Mouse (Mus musculus) liver, adult 2 months (tissue): ENCODE measurements around the gene Renbp. TPM values are rescaled to one million over a fixed set of nuclear protein-coding genes. Genes with fewer than 3 reads are reported as not detected.
A peak's percentile ranks its signal among the peaks of the same experiment; 100 is the strongest.

Experiments used
- DNase-seq: peaks from one replicate; pipeline ENCODE4 v3.0.0-alpha.2; 2011; ENCODE audit warnings: low read depth, low spot score; ENCODE audit errors: extremely low read depth
- H3K27ac ChIP-seq: fragments of 200-500 bp; replicated peaks from 2 replicates; pipeline ENCODE4 v1.5.1; 2012; ENCODE audit warnings: low read depth, mild to moderate bottlenecking, control low read depth, inconsistent platforms, low read length; ENCODE audit not compliant: insufficient read depth
- H3K27me3 ChIP-seq: fragments of 200-500 bp; 2 replicates; pipeline ENCODE4 v1.6.1; 2012; ENCODE audit warnings: mild to moderate bottlenecking, moderate library complexity, low read length, inconsistent platforms; ENCODE audit not compliant: control insufficient read depth, insufficient read depth
- H3K36me3 ChIP-seq: fragments of 200-500 bp; 2 replicates; pipeline ENCODE4 v1.6.1; 2012; ENCODE audit warnings: low read length, inconsistent platforms; ENCODE audit not compliant: control insufficient read depth, insufficient read depth
- H3K4me1 ChIP-seq: fragments of 200-500 bp; 2 replicates; pipeline ENCODE4 v1.6.1; 2011; ENCODE audit warnings: low read length; ENCODE audit not compliant: control insufficient read depth, insufficient read depth
- H3K4me3 ChIP-seq: fragments of 200-500 bp; 2 replicates; pipeline ENCODE4 v1.5.1; 2011; ENCODE audit warnings: low read depth, mild to moderate bottlenecking, control low read depth, low read length, moderate library complexity; ENCODE audit not compliant: insufficient read depth
- H3K79me2 ChIP-seq: fragments of 200-500 bp; 2 replicates; pipeline ENCODE4 v1.6.1; 2012; ENCODE audit warnings: inconsistent platforms, mild to moderate bottlenecking, low read length, moderate library complexity; ENCODE audit not compliant: control insufficient read depth, insufficient read depth
- H3K9ac ChIP-seq: fragments of 200-500 bp; 2 replicates; pipeline ENCODE4 v1.6.1; 2012; ENCODE audit warnings: low read depth, mild to moderate bottlenecking, control low read depth, inconsistent platforms, low read length
- CTCF ChIP-seq: fragments of 200-500 bp; IDR thresholded peaks from 2 replicates; pipeline ENCODE4 v1.5.1; 2011; ENCODE audit warnings: low read depth, low read length, control low read depth
- POLR2A ChIP-seq: fragments of 200-500 bp; IDR thresholded peaks from 2 replicates; pipeline ENCODE4 v1.6.1; 2011; ENCODE audit warnings: low read length, control low read depth; ENCODE audit not compliant: insufficient read depth; ENCODE audit errors: extremely low read depth
- WGBS: fragments of 180-500 bp; shearing (Covaris S2); methylation state at CpG from one replicate; pipeline ENCODE4 v1.1.7; 2018; 5-methylcytosine and 5-hydroxymethylcytosine counted together
- polyA plus RNA-seq: library from polyadenylated mRNA; depleted of rRNA; stranded (reverse); fragments of >200 nt; gene quantifications from 2 replicates; pipeline ENCODE4 v1.2.3, GENCODE M21; 2012
- total RNA-seq: library from RNA; depleted of rRNA; stranded (reverse); fragments of >200 nt; gene quantifications from 2 replicates; pipeline ENCODE4 v1.2.3, GENCODE M21; 2014

Renbp gene
- total and polyA plus RNA-seq, 2 experiments: 2.9 to 4.1 TPM

DNA sequence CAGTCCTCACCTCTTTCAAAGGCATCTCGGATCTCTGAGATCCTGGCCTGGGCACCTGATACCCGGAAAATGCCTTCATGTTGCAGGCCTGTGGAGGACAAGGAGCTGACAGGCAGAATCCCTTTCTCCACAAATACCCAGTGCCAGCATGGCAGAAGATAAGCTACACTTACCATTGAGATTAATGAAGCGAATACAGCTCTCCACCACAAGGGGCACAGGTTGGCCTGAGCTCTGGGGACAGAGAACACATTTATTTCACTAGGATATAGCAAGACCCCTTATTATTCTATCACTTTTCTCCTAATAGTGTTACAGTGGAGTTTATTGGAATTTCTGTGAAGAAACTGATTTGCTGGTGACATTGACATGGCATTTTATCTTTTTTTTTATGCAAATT lies 32.7 kb downstream of the Renbp start:
- H3K79me2 ChIP-seq: no peaks in the 10 kb centered on the region
- WGBS: 79% methylated on average over 3 of the region's 3 CpGs
- TF ChIP-seq POLR2A: no peak
- no peak for TF ChIP-seq CTCF
- no peak for DNase-seq
- H3K4me3 ChIP-seq: no peak overlapping the region
- no peaks in the 10 kb centered on the region for H3K4me1 ChIP-seq
- no peak overlapping the region for H3K9ac ChIP-seq
- no peak overlapping the region for H3K27ac ChIP-seq
- H3K27me3 ChIP-seq: no peaks in the 10 kb centered on the region
- H3K36me3 ChIP-seq: no peaks in the 10 kb centered on the region

DNA sequence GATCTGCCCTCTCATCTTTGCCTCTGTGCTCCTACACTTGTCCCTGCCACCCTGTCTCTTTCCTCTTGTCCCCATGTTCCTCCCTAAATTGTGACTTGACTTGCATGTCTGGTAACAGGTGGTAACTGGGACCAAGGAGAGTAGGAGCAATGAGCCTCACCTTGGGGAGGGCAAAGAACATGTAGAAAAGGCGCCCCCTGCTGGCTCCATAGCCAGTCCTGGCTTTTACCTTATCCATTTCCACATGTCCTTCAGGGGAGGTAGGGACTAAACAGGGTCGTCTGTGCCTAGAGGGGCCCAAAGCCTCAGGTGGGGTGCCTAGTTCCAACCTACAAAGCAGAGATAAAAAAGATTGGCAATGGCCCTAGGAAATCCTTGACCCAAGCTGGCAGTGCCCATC lies 34.9 kb downstream of the Renbp start, which contains the start of gene L1cam:
Gene L1cam (minus strand): TSS at position 387 of the 400 bp plus-strand sequence.
- H3K9ac ChIP-seq: no peak within 1 kb of the TSS
- H3K79me2 ChIP-seq: no peaks in the 10 kb centered on the region
- DNase-seq: peak; percentile 19
- H3K36me3 ChIP-seq: no peaks in the 10 kb centered on the region
- no peaks in the 10 kb centered on the region for H3K4me1 ChIP-seq
- peak; percentile 53; the same call in 1 of the 2 replicates for TF ChIP-seq CTCF
- TF ChIP-seq POLR2A: no peak
- no peak within 1 kb of the TSS for H3K4me3 ChIP-seq
- WGBS: 20% methylated on average over 2 of the region's 2 CpGs
- no peaks in the 10 kb centered on the region for H3K27me3 ChIP-seq
- no peak within 1 kb of the TSS for H3K27ac ChIP-seq

DNA sequence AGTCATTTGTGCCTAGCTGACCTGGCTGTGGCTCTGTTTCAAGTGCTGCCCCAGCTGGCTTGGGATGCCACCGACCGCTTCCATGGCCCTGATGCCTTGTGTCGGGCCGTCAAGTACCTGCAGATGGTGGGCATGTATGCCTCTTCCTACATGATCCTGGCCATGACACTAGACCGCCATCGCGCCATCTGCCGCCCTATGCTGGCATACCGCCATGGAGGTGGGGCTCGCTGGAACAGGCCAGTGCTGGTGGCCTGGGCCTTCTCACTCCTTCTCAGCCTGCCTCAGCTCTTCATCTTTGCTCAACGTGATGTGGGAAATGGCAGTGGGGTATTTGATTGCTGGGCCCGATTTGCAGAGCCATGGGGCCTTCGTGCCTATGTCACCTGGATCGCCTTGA lies 37.8 kb downstream of the Renbp start:
- TF ChIP-seq POLR2A (no peak), CTCF (no peak)
- Histone ChIP-seq H3K9ac (no peak overlapping the region), H3K27ac (no peak overlapping the region), H3K79me2 (no peaks in the 10 kb centered on the region), H3K36me3 (no peaks in the 10 kb centered on the region), H3K27me3 (no peaks in the 10 kb centered on the region), H3K4me1 (no peaks in the 10 kb centered on the region), H3K4me3 (no peak overlapping the region)
- WGBS: 91% methylated on average over 14 of the region's 14 CpGs
- DNase-seq: no peak

DNA sequence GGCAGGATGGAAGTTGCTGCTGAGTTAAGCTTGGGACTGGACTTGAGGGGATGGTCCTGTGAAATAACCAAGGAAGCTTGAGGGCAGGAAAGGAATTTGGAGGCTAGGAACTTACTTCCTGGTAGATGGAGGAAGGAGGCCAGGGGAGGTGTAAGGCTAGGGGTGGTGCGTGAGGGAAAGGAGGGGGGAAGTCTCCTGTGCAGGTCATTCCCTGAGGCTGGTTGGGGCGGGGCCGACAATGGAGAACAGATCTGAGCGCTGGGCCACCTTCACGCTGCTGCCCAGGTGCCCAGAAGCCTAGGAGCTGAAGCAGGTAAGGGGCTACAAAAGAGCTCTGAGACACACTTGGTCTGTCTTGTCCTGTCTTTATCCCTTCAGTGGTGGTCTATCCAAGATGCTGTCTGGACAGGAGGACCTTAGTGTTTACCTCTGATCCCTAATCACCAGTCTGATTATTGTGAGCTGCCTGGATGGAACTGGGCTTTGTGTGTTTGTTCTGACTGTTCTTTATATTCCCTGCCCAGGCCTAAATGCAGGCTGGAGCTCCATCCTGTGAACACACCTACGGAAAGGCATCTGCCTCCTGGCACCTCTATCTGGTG lies 39.0 kb downstream of the Renbp start, which contains the start of gene Avpr2:
Gene Avpr2 (plus strand): TSS at position 552 of the 602 bp plus-strand sequence.
- no peaks in the 10 kb centered on the region for H3K4me1 ChIP-seq
- H3K27ac ChIP-seq: no peak within 1 kb of the TSS
- H3K4me3 ChIP-seq: no peak within 1 kb of the TSS
- no peak for TF ChIP-seq CTCF
- no peak for TF ChIP-seq POLR2A
- WGBS: 75% methylated on average over 6 of the region's 6 CpGs
- no peaks in the 10 kb centered on the region for H3K27me3 ChIP-seq
- no peak within 1 kb of the TSS for H3K9ac ChIP-seq
- H3K79me2 ChIP-seq: no peaks in the 10 kb centered on the region
- no peaks in the 10 kb centered on the region for H3K36me3 ChIP-seq
- DNase-seq: no peak

DNA sequence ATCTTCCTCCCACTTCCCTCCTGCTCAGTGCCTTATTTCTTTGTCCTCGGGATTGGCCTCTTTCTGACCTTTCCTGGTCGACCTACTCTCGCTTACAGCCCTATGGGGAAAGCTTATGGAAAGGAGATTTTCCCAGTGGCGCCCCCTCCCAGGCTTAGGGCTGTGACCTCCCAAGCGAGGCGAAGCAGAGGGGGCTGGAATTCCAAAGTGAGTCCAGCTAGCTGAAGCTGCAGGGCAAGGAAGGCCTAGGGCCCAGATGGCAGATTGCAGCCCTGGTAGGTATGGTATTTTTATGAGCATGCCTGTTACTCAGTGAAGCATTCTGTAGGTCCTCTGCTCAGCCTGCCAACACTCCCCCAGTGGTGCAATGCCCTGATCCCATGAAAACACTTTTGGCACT lies 49.2 kb downstream of the Renbp start:
- H3K27me3 ChIP-seq: peaks cover 6% of the 10 kb centered on the region; the same call in 1 of the 2 replicates
- no peak overlapping the region for H3K9ac ChIP-seq
- 64% methylated on average over 6 of the region's 6 CpGs for WGBS
- H3K36me3 ChIP-seq: no peaks in the 10 kb centered on the region
- TF ChIP-seq POLR2A: no peak
- TF ChIP-seq CTCF: no peak
- H3K79me2 ChIP-seq: no peaks in the 10 kb centered on the region
- peaks cover 2% of the 10 kb centered on the region; the same call in 1 of the 2 replicates for H3K4me1 ChIP-seq
- H3K4me3 ChIP-seq: no peak overlapping the region
- no peak overlapping the region for H3K27ac ChIP-seq
- DNase-seq: no peak

DNA sequence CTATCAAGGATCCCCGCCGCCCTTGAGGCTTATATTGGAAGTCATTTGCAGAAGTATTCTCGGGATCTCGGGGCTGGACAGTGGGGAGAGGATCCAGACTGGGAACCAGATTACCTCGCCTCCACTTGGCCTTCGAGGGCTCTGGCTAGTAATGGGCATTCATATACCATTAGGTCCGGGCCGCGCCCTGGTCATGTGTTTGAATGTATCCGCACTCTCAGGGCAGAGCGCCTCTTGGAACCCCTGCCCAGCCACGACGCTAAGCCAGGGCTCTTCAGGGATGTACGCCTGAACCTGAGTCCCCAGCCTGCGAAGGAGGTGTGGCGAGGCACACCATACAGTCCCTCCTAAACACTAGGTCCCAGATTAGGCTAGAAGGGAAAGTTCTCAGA lies 49.6 kb downstream of the Renbp start:
- Histone ChIP-seq H3K36me3 (no peaks in the 10 kb centered on the region), H3K27me3 (peaks cover 6% of the 10 kb centered on the region; the same call in 1 of the 2 replicates), H3K27ac (no peak overlapping the region), H3K9ac (no peak overlapping the region), H3K4me3 (no peak overlapping the region), H3K4me1 (peaks cover 2% of the 10 kb centered on the region; the same call in 1 of the 2 replicates), H3K79me2 (no peaks in the 10 kb centered on the region)
- TF ChIP-seq POLR2A: no peak
- 28% methylated on average over 15 of the region's 16 CpGs for WGBS
- no peak for DNase-seq
